Mouse (Mus musculus): ENCODE results near the gene Cx3cl1.

- TF ChIP-seq ZC3H11A (IDR thresholded peaks at IDR 0.05; ENCODE audit: borderline replicate concordance, low read depth, low read length): no peak
- no peak for TF ChIP-seq MAFK (IDR thresholded peaks at IDR 0.05; ENCODE audit: insufficient read depth, low read depth, low read length)
- no peak for TF ChIP-seq ZNF384 (IDR thresholded peaks at IDR 0.05; ENCODE audit: low read depth, low read length)
- no peak for TF ChIP-seq HCFC1 (IDR thresholded peaks at IDR 0.05; ENCODE audit: borderline replicate concordance, insufficient read depth, low read length)
Observed at GRCm38 (mm10) chr8:94754486-94754885, 17.3 kb upstream of the Cx3cl1 start.

Data from ES-E14 (cell line).